Mouse (Mus musculus) leukemia stem cell, adult 10-12 weeks (primary cell): ENCODE data around the gene Rnf223. TPM values are rescaled to one million over a fixed set of nuclear protein-coding genes. Genes with fewer than 3 reads are reported as not detected.

Source experiments
- polyA plus RNA-seq: library from polyadenylated mRNA; stranded (reverse); fragments of >175 nt; gene quantifications from 2 replicates; pipeline ENCODE4 v1.2.3, GENCODE M21; 2012; ENCODE audit warnings: low replicate concordance

Rnf223 gene
- polyA plus RNA-seq, result 1.0 and 1.2 TPM in 2 replicates

GRCm38 (mm10) chr4:156130436-156130835, at the start of gene Rnf223:
TSS of gene Rnf223 (plus strand) at chr4:156130513.

GRCm38 (mm10) chr4:156109570-156110331, 20.6 kb upstream of the Rnf223 start, which contains the start of gene 9430015G10Rik:
TSS of gene 9430015G10Rik (plus strand) at chr4:156109982.

Other genes with a start within 250 kb of the Rnf223 start
- 349 and 415 TPM in 2 replicates for gene Pusl1, start 238.7 kb upstream of the Rnf223 start, polyA plus RNA-seq
- gene Acap3, start 238.7 kb upstream of the Rnf223 start, polyA plus RNA-seq, result 59.5 and 63.0 TPM in 2 replicates
- 114 and 120 TPM in 2 replicates for gene Ube2j2, start 186.7 kb upstream of the Rnf223 start, polyA plus RNA-seq
- gene C1qtnf12, start 168.2 kb upstream of the Rnf223 start, polyA plus RNA-seq, result 122 and 138 TPM in 2 replicates
- 3.2 and 4.0 TPM in 2 replicates for gene B3galt6, start 137.9 kb upstream of the Rnf223 start, polyA plus RNA-seq
- 40.5 and 45.3 TPM in 2 replicates for gene Sdf4, start 137.6 kb upstream of the Rnf223 start, polyA plus RNA-seq
- 3.1 and 8.5 TPM in 2 replicates for gene Tnfrsf4, start 116.7 kb upstream of the Rnf223 start, polyA plus RNA-seq
- 5.5 and 8.2 TPM in 2 replicates for gene Tnfrsf18, start 104.3 kb upstream of the Rnf223 start, polyA plus RNA-seq
- not detected in 2 replicates for gene Ttll10, start 71.1 kb upstream of the Rnf223 start, polyA plus RNA-seq
- gene 9430015G10Rik, start 20.5 kb upstream of the Rnf223 start, polyA plus RNA-seq, result 8.2 and 26.6 TPM in 2 replicates
- gene Agrn, start 67.0 kb downstream of the Rnf223 start, polyA plus RNA-seq, result 28.6 and 35.7 TPM in 2 replicates
- 23.8 and 56.3 TPM in 2 replicates for gene Isg15, start 70.3 kb downstream of the Rnf223 start, polyA plus RNA-seq
- gene AW011738, start 72.8 kb downstream of the Rnf223 start, polyA plus RNA-seq, result 38.6 and 49.2 TPM in 2 replicates
- gene Perm1, start 85.4 kb downstream of the Rnf223 start, polyA plus RNA-seq, result 0.10 and 0.31 TPM in 2 replicates
- gene Plekhn1, start 104.3 kb downstream of the Rnf223 start, polyA plus RNA-seq, result 11.3 and 24.2 TPM in 2 replicates
- 46.6 and 55.0 TPM in 2 replicates for gene Noc2l, start 105.5 kb downstream of the Rnf223 start, polyA plus RNA-seq
- 77.5 and 112 TPM in 2 replicates for gene Samd11, start 125.1 kb downstream of the Rnf223 start, polyA plus RNA-seq
- not detected in 2 replicates for gene Vmn2r-ps159, start 200.6 kb downstream of the Rnf223 start, polyA plus RNA-seq